Mouse (Mus musculus): ENCODE measurements around the gene Svs1. TPM values are rescaled to one million over a fixed set of nuclear protein-coding genes. Genes with fewer than 3 reads are reported as not detected.

Svs1 gene
- total RNA-seq, 1 experiment: not detected

DNA sequence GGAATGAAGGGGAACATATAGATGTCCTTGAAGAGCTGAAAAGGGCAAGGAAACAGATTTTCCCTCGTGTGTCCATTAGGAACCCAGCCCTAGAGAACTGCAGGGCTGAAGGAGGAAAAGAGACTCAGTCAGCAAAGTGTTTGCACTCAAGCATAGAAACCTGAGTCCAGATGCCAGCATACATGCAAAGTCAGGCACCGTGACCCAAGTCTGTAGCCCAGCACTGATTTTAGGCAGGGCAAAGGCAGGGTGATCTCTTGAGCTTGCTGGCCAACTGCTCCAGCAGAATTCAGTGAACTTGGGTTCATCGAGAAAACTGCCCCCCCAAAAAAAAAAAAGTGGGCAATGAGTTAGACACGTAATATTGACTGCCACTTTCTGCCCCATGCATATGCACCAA, 5.3 kb downstream of the Svs1 start:
- H3K9me3 ChIP-seq (ENCODE audit: control insufficient read depth, insufficient read depth, low read depth, low read length): no peaks in the 10 kb centered on the region
- no peak for DNase-seq (ENCODE audit: low read depth, low spot score)
- TF ChIP-seq CHD2 (IDR thresholded peaks at IDR 0.05; ENCODE audit: low read depth, low read length) (no peak), MAFK (IDR thresholded peaks at IDR 0.05; ENCODE audit: insufficient read depth, low read depth, low read length) (no peak), ZC3H11A (IDR thresholded peaks at IDR 0.05; ENCODE audit: borderline replicate concordance, low read depth, low read length) (no peak)
- H3K4me1 ChIP-seq (ENCODE audit: control insufficient read depth in 2 of 2, insufficient read depth in 2 of 2, low read length in 2 of 2, poor library complexity in 1 of 2): no peaks in the 10 kb centered on the region
- no peak overlapping the region for H3K27ac ChIP-seq (ENCODE audit: insufficient read depth, low read depth, low read length, poor library complexity, severe bottlenecking)
- no peak overlapping the region for H3K4me3 ChIP-seq (ENCODE audit: insufficient read depth in 1 of 2, low read depth in 1 of 2, low read length in 2 of 2, poor library complexity in 1 of 2, severe bottlenecking in 1 of 2)
- H3K36me3 ChIP-seq (ENCODE audit: control insufficient read depth, insufficient read depth, low read length, poor library complexity, severe bottlenecking): no peaks in the 10 kb centered on the region
- no peak overlapping the region for H3K9ac ChIP-seq (ENCODE audit: insufficient read depth, low read depth, low read length, poor library complexity, severe bottlenecking)
- in situ Hi-C loops (cut with MboI; ENCODE audit: low sequenced_read_pairs in 2 of 2, unreplicated experiment in 2 of 2): no loop called here

DNA sequence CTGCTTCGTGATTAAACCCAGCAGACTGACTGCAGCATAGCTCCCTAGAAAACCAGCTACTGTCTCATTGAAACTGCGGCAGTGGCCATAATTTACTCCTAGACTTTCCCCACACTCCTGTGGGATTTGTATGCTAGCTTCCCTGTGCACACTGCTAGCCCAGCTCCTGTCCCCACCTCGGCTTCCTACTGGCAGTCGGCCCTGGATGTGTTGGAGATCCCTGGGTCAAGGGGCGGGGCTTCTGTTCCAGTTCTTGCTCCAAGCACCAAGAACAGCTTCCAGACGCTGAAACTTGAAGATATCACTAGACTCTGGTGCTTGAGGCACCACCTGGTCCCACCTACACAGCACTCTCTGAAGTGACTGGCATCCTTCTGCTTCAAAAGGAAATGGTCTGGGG, 11.5 kb downstream of the Svs1 start:
- no peaks in the 10 kb centered on the region for H3K36me3 ChIP-seq (ENCODE audit: control insufficient read depth, insufficient read depth, low read length, poor library complexity, severe bottlenecking)
- H3K27ac ChIP-seq (ENCODE audit: insufficient read depth, low read depth, low read length, poor library complexity, severe bottlenecking): no peak overlapping the region
- TF ChIP-seq CHD2 (IDR thresholded peaks at IDR 0.05; ENCODE audit: low read depth, low read length) (no peak), ZC3H11A (IDR thresholded peaks at IDR 0.05; ENCODE audit: borderline replicate concordance, low read depth, low read length) (no peak), MAFK (IDR thresholded peaks at IDR 0.05; ENCODE audit: insufficient read depth, low read depth, low read length) (no peak), ZNF384 (IDR thresholded peaks at IDR 0.05; ENCODE audit: low read depth, low read length) (no peak), HCFC1 (IDR thresholded peaks at IDR 0.05; ENCODE audit: borderline replicate concordance, insufficient read depth, low read length) (no peak)
- H3K9ac ChIP-seq (ENCODE audit: insufficient read depth, low read depth, low read length, poor library complexity, severe bottlenecking): no peak overlapping the region
- no peak for DNase-seq (ENCODE audit: low read depth, low spot score)
- no peaks in the 10 kb centered on the region for H3K4me1 ChIP-seq (ENCODE audit: control insufficient read depth in 2 of 2, insufficient read depth in 2 of 2, low read length in 2 of 2, poor library complexity in 1 of 2)
- no peak overlapping the region for H3K4me3 ChIP-seq (ENCODE audit: insufficient read depth in 1 of 2, low read depth in 1 of 2, low read length in 2 of 2, poor library complexity in 1 of 2, severe bottlenecking in 1 of 2)
- no peaks in the 10 kb centered on the region for H3K9me3 ChIP-seq (ENCODE audit: control insufficient read depth, insufficient read depth, low read depth, low read length)
- in situ Hi-C loops (cut with MboI; ENCODE audit: low sequenced_read_pairs in 2 of 2, unreplicated experiment in 2 of 2): no loop called here

DNA sequence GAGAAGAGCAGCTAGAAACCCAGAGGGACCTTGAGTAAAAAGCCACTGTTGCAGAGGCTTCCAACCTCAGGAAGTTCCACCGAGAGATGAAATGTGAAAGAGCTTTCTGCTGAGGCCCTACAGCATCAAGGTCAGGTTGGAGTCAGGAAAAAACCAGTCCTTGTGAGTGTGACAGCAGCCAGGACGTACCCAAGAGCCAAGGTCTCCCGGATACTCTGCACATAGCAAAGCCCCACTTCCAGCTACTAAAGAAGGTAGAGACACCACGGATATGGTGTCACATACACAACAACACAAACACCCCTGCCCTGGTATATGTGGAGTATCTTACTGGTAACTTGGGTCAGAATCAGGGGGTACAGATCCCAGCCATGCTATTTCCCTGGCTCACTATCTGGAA, 12.1 kb downstream of the Svs1 start:
- Histone ChIP-seq H3K27ac (ENCODE audit: insufficient read depth, low read depth, low read length, poor library complexity, severe bottlenecking) (no peak overlapping the region), H3K4me1 (ENCODE audit: control insufficient read depth in 2 of 2, insufficient read depth in 2 of 2, low read length in 2 of 2, poor library complexity in 1 of 2) (no peaks in the 10 kb centered on the region), H3K4me3 (ENCODE audit: insufficient read depth in 1 of 2, low read depth in 1 of 2, low read length in 2 of 2, poor library complexity in 1 of 2, severe bottlenecking in 1 of 2) (no peak overlapping the region), H3K9ac (ENCODE audit: insufficient read depth, low read depth, low read length, poor library complexity, severe bottlenecking) (no peak overlapping the region), H3K36me3 (ENCODE audit: control insufficient read depth, insufficient read depth, low read length, poor library complexity, severe bottlenecking) (no peaks in the 10 kb centered on the region), H3K9me3 (ENCODE audit: control insufficient read depth, insufficient read depth, low read depth, low read length) (no peaks in the 10 kb centered on the region)
- TF ChIP-seq MAFK (IDR thresholded peaks at IDR 0.05; ENCODE audit: insufficient read depth, low read depth, low read length) (no peak), HCFC1 (IDR thresholded peaks at IDR 0.05; ENCODE audit: borderline replicate concordance, insufficient read depth, low read length) (no peak), CHD2 (IDR thresholded peaks at IDR 0.05; ENCODE audit: low read depth, low read length) (no peak), ZC3H11A (IDR thresholded peaks at IDR 0.05; ENCODE audit: borderline replicate concordance, low read depth, low read length) (no peak), ZNF384 (IDR thresholded peaks at IDR 0.05; ENCODE audit: low read depth, low read length) (no peak)
- in situ Hi-C loops (cut with MboI; ENCODE audit: low sequenced_read_pairs in 2 of 2, unreplicated experiment in 2 of 2): no loop called here
- DNase-seq (ENCODE audit: low read depth, low spot score): no peak

DNA sequence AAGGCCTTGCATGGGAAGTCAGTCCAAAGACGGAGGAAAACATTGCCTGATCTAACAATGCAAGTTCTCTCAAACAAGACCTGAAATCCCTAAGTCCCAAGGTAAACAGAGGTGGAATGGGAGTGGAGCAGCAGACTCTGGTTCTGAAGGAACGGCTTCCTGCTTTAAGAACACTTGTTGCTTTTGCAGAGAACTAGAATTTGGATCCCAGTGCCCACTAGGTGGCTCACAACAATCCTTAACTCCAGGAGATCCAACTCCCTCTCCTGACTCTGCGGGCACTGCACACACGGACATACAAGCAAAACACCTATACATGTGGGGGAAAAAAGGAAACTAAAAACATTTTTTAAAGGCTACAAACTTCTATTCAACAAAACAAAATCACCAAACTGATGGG, 16.7 kb downstream of the Svs1 start:
- no peaks in the 10 kb centered on the region for H3K9me3 ChIP-seq (ENCODE audit: control insufficient read depth, insufficient read depth, low read depth, low read length)
- H3K4me3 ChIP-seq (ENCODE audit: insufficient read depth in 1 of 2, low read depth in 1 of 2, low read length in 2 of 2, poor library complexity in 1 of 2, severe bottlenecking in 1 of 2): no peak overlapping the region
- peaks cover 0 to under 1% of the 10 kb centered on the region in 2 experiments; a peak in 1 of 4 replicates for H3K4me1 ChIP-seq (ENCODE audit: control insufficient read depth in 2 of 2, insufficient read depth in 2 of 2, low read length in 2 of 2, poor library complexity in 1 of 2)
- in situ Hi-C loops (cut with MboI; ENCODE audit: low sequenced_read_pairs in 2 of 2, unreplicated experiment in 2 of 2): no loop called here
- no peak for DNase-seq (ENCODE audit: low read depth, low spot score)
- no peaks in the 10 kb centered on the region for H3K36me3 ChIP-seq (ENCODE audit: control insufficient read depth, insufficient read depth, low read length, poor library complexity, severe bottlenecking)
- no peak for TF ChIP-seq ZC3H11A (IDR thresholded peaks at IDR 0.05; ENCODE audit: borderline replicate concordance, low read depth, low read length)
- no peak for TF ChIP-seq CHD2 (IDR thresholded peaks at IDR 0.05; ENCODE audit: low read depth, low read length)
- TF ChIP-seq MAFK (IDR thresholded peaks at IDR 0.05; ENCODE audit: insufficient read depth, low read depth, low read length): no peak
- TF ChIP-seq ZNF384 (IDR thresholded peaks at IDR 0.05; ENCODE audit: low read depth, low read length): no peak
- no peak for TF ChIP-seq HCFC1 (IDR thresholded peaks at IDR 0.05; ENCODE audit: borderline replicate concordance, insufficient read depth, low read length)
- no peak overlapping the region for H3K9ac ChIP-seq (ENCODE audit: insufficient read depth, low read depth, low read length, poor library complexity, severe bottlenecking)
- no peak overlapping the region for H3K27ac ChIP-seq (ENCODE audit: insufficient read depth, low read depth, low read length, poor library complexity, severe bottlenecking)

DNA sequence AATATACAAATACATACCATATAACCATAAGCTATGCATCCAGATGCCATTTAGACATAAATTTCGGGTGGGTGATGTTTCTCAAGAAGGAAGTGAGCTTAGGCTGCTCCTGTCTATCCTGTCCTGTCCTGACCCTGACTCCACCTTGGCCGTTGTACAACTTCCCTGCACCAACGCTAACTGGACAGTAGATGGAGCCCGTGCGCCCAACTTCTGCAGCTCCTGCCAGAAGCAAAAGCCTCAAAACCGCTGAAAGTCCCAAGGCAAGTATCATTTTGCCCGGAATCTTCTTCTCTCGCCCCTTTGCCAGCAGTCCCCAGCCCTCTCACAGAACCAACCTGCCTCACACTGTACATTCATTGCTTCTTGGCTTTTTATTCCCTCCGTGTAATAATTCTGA, 21.3 kb downstream of the Svs1 start:
- Histone ChIP-seq H3K27ac (ENCODE audit: insufficient read depth, low read depth, low read length, poor library complexity, severe bottlenecking) (no peak overlapping the region), H3K36me3 (ENCODE audit: control insufficient read depth, insufficient read depth, low read length, poor library complexity, severe bottlenecking) (no peaks in the 10 kb centered on the region), H3K9ac (ENCODE audit: insufficient read depth, low read depth, low read length, poor library complexity, severe bottlenecking) (no peak overlapping the region), H3K4me3 (ENCODE audit: insufficient read depth in 1 of 2, low read depth in 1 of 2, low read length in 2 of 2, poor library complexity in 1 of 2, severe bottlenecking in 1 of 2) (peak overlapping the region; percentile 26 to 71; a peak in 3 of 4 replicates), H3K4me1 (ENCODE audit: control insufficient read depth in 2 of 2, insufficient read depth in 2 of 2, low read length in 2 of 2, poor library complexity in 1 of 2) (peaks cover 0 to 6% of the 10 kb centered on the region in 2 experiments; a peak in 1 of 4 replicates), H3K9me3 (ENCODE audit: control insufficient read depth, insufficient read depth, low read depth, low read length) (no peaks in the 10 kb centered on the region)
- in situ Hi-C loops (cut with MboI; ENCODE audit: low sequenced_read_pairs in 2 of 2, unreplicated experiment in 2 of 2): no loop called here
- TF ChIP-seq ZC3H11A (IDR thresholded peaks at IDR 0.05; ENCODE audit: borderline replicate concordance, low read depth, low read length): 0 out of 2 replicates have a peak, but pooled peaks have one; percentile 40
- TF ChIP-seq MAFK (IDR thresholded peaks at IDR 0.05; ENCODE audit: insufficient read depth, low read depth, low read length): no peak
- DNase-seq (ENCODE audit: low read depth, low spot score): peak; percentile 79
